Mouse (Mus musculus): Measurements from ENCODE around the gene Unc50. TPM values are rescaled to one million over a fixed set of nuclear protein-coding genes. Genes with fewer than 3 reads are reported as not detected.
A peak's percentile ranks its signal among the peaks of the same experiment; 100 is the strongest.

Unc50 gene
- polyA plus RNA-seq, 1 experiment from 2014 or later, result 115 TPM

- Histone ChIP-seq H3K36me3 (no peaks in the 10 kb centered on the region), H3K27ac (no peak overlapping the region), H3K9me3 (replicated peaks) (no peaks in the 10 kb centered on the region), H3K27me3 (ENCODE audit: low read depth, poor library complexity, severe bottlenecking) (no peaks in the 10 kb centered on the region), H3K4me3 (no peak overlapping the region), H3K4me1 (0 out of 2 replicates have a peak, but pooled peaks cover 2% of the 10 kb centered on the region)
- no peak for DNase-seq (ENCODE audit: low spot score)
Measured at GRCm38 (mm10) chr1:37409647-37410046, 20.3 kb upstream of the Unc50 start.

GRCm38 (mm10) chr1:37415394-37415793 is 14.5 kb upstream of the Unc50 start:
- no peaks in the 10 kb centered on the region for H3K27me3 ChIP-seq (ENCODE audit: low read depth, poor library complexity, severe bottlenecking)
- H3K4me1 ChIP-seq, result no peaks in the 10 kb centered on the region
- H3K4me3 ChIP-seq, result no peak overlapping the region
- H3K36me3 ChIP-seq, result peaks cover 38% of the 10 kb centered on the region
- WGBS, result 86% methylated on average over 1 of the region's 1 CpGs
- no peaks in the 10 kb centered on the region for H3K9me3 ChIP-seq (replicated peaks)
- no peak for DNase-seq (ENCODE audit: low spot score)
- no peak overlapping the region for H3K27ac ChIP-seq

- Histone ChIP-seq H3K36me3 (peaks cover 61% of the 10 kb centered on the region), H3K9me3 (replicated peaks) (no peaks in the 10 kb centered on the region; the same call in 1 of the 2 replicates)
- no peak for DNase-seq (ENCODE audit: low spot score)
Measured at GRCm38 (mm10) chr1:37419420-37419819, 10.5 kb upstream of the Unc50 start.

GRCm38 (mm10) chr1:37427144-37427875 is 2.6 kb upstream of the Unc50 start:
- no peaks in the 10 kb centered on the region; the same call in 1 of the 2 replicates for H3K9me3 ChIP-seq (replicated peaks)
- peaks cover 18% of the 10 kb centered on the region for H3K4me1 ChIP-seq
- no peak overlapping the region for H3K4me3 ChIP-seq
- peaks cover 62% of the 10 kb centered on the region for H3K36me3 ChIP-seq
- H3K27ac ChIP-seq, result no peak overlapping the region
- DNase-seq (ENCODE audit: low spot score), result no peak
- H3K27me3 ChIP-seq (ENCODE audit: low read depth, poor library complexity, severe bottlenecking), result no peaks in the 10 kb centered on the region
- 94% methylated on average over 8 of the region's 8 CpGs for WGBS

More at GRCm38 (mm10) chr1:37419420-37419819, 10.5 kb upstream of the Unc50 start:
- no peaks in the 10 kb centered on the region for H3K4me1 ChIP-seq
- H3K27ac ChIP-seq, result no peak overlapping the region
- H3K4me3 ChIP-seq, result no peak overlapping the region
- H3K27me3 ChIP-seq (ENCODE audit: low read depth, poor library complexity, severe bottlenecking), result no peaks in the 10 kb centered on the region
- 88% methylated on average over 1 of the region's 1 CpGs for WGBS

- Histone ChIP-seq H3K4me1 (peaks cover 18% of the 10 kb centered on the region), H3K27me3 (ENCODE audit: low read depth, poor library complexity, severe bottlenecking) (no peaks in the 10 kb centered on the region), H3K27ac (no peak overlapping the region), H3K4me3 (peak overlapping the region; percentile 94), H3K36me3 (peaks cover 67% of the 10 kb centered on the region), H3K9me3 (replicated peaks) (no peaks in the 10 kb centered on the region; the same call in 1 of the 2 replicates)
- DNase-seq (ENCODE audit: low spot score), result no peak
- 82% methylated on average over 2 of the region's 2 CpGs for WGBS
Measured at GRCm38 (mm10) chr1:37428911-37429310, 1.0 kb upstream of the Unc50 start.

GRCm38 (mm10) chr1:37430297-37430840 is 430 bp downstream of the Unc50 start:
- Histone ChIP-seq H3K27ac (peak overlapping the region; percentile 89), H3K36me3 (peaks cover 61% of the 10 kb centered on the region), H3K4me3 (peak overlapping the region; percentile 94), H3K4me1 (peaks cover 18% of the 10 kb centered on the region), H3K9me3 (replicated peaks) (no peaks in the 10 kb centered on the region), H3K27me3 (ENCODE audit: low read depth, poor library complexity, severe bottlenecking) (no peaks in the 10 kb centered on the region)
- no peak for DNase-seq (ENCODE audit: low spot score)
- 1% methylated on average over 40 of the region's 40 CpGs for WGBS

GRCm38 (mm10) chr1:37436419-37436818 is 6.5 kb downstream of the Unc50 start:
- Histone ChIP-seq H3K27ac (no peak overlapping the region), H3K9me3 (replicated peaks) (no peaks in the 10 kb centered on the region), H3K4me1 (0 out of 2 replicates have a peak, but pooled peaks cover 1% of the 10 kb centered on the region), H3K4me3 (no peak overlapping the region), H3K27me3 (ENCODE audit: low read depth, poor library complexity, severe bottlenecking) (no peaks in the 10 kb centered on the region), H3K36me3 (peaks cover 94% of the 10 kb centered on the region)
- no peak for DNase-seq (ENCODE audit: low spot score)
- 92% methylated on average over 3 of the region's 3 CpGs for WGBS

GRCm38 (mm10) chr1:37442848-37443835 is 13.2 kb downstream of the Unc50 start:
- no peak for DNase-seq (ENCODE audit: low spot score)
- WGBS, result 92% methylated on average over 16 of the region's 16 CpGs
- no peak overlapping the region for H3K27ac ChIP-seq
- no peaks in the 10 kb centered on the region for H3K9me3 ChIP-seq (replicated peaks)
- H3K27me3 ChIP-seq (ENCODE audit: low read depth, poor library complexity, severe bottlenecking), result no peaks in the 10 kb centered on the region
- no peak overlapping the region for H3K4me3 ChIP-seq
- H3K36me3 ChIP-seq, result peaks cover 44% of the 10 kb centered on the region
- H3K4me1 ChIP-seq, result no peaks in the 10 kb centered on the region

GRCm38 (mm10) chr1:37448361-37449095 is 18.6 kb downstream of the Unc50 start:
- no peak overlapping the region for H3K4me3 ChIP-seq
- peaks cover 3% of the 10 kb centered on the region; the same call in 1 of the 2 replicates for H3K36me3 ChIP-seq
- H3K27me3 ChIP-seq (ENCODE audit: low read depth, poor library complexity, severe bottlenecking), result no peaks in the 10 kb centered on the region
- no peak overlapping the region for H3K27ac ChIP-seq
- DNase-seq (ENCODE audit: low spot score), result peak; percentile 49
- WGBS, result 81% methylated on average over 10 of the region's 10 CpGs
- H3K4me1 ChIP-seq, result no peaks in the 10 kb centered on the region
- H3K9me3 ChIP-seq (replicated peaks), result no peaks in the 10 kb centered on the region

- WGBS, result 94% methylated on average over 8 of the region's 8 CpGs
- no peak overlapping the region for H3K4me3 ChIP-seq
- H3K4me1 ChIP-seq, result no peaks in the 10 kb centered on the region
- no peak overlapping the region for H3K27ac ChIP-seq
- no peak for DNase-seq (ENCODE audit: low spot score)
- H3K27me3 ChIP-seq (ENCODE audit: low read depth, poor library complexity, severe bottlenecking), result no peaks in the 10 kb centered on the region
- H3K36me3 ChIP-seq, result peaks cover 3% of the 10 kb centered on the region; the same call in 1 of the 2 replicates
- no peaks in the 10 kb centered on the region for H3K9me3 ChIP-seq (replicated peaks)
Measured at GRCm38 (mm10) chr1:37451270-37451669, 21.3 kb downstream of the Unc50 start.

GRCm38 (mm10) chr1:37457546-37457945 is 27.6 kb downstream of the Unc50 start:
- no peaks in the 10 kb centered on the region for H3K4me1 ChIP-seq
- no peak for DNase-seq (ENCODE audit: low spot score)
- no peak overlapping the region for H3K4me3 ChIP-seq
- H3K9me3 ChIP-seq (replicated peaks), result no peaks in the 10 kb centered on the region
- H3K36me3 ChIP-seq, result no peaks in the 10 kb centered on the region
- 92% methylated on average over 7 of the region's 7 CpGs for WGBS
- H3K27ac ChIP-seq, result no peak overlapping the region
- H3K27me3 ChIP-seq (ENCODE audit: low read depth, poor library complexity, severe bottlenecking), result no peaks in the 10 kb centered on the region

- whole genome bisulfite sequencing, result 91% methylated on average over 10 of the region's 10 CpGs
Measured at GRCm38 (mm10) chr1:37464878-37465452, 35.0 kb downstream of the Unc50 start.

More at GRCm38 (mm10) chr1:37464878-37465452, 35.0 kb downstream of the Unc50 start:
- no peak for DNase-seq (ENCODE audit: low spot score)
- Histone ChIP-seq H3K27me3 (ENCODE audit: low read depth, poor library complexity, severe bottlenecking) (no peaks in the 10 kb centered on the region), H3K9me3 (replicated peaks) (no peaks in the 10 kb centered on the region), H3K36me3 (no peaks in the 10 kb centered on the region), H3K27ac (no peak overlapping the region), H3K4me1 (no peaks in the 10 kb centered on the region), H3K4me3 (no peak overlapping the region)

All from limb, embryonic 10.5 days (tissue).